Mouse (Mus musculus): Measurements from ENCODE around the gene Il12rb1.

Il12rb1 gene

DNA sequence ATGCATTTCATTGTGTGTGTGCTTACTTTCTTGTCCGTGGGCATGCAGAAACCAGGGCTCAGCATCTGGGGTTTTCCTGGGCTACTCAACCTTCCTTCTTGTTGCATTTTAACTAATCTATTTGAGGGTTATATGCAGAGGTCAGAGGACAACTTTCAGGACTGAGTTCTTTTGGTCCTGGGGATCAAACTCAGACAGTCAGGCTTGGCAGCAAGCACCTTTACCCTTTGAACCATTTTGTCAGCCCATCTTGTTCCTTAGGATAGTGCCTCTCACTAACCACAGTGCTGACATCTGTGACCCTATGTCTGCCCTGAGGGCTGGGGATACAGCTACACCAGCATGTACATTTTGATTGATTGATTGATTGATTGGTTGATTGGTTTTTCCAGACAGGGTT is 19.5 kb downstream of the Il12rb1 start:
- WGBS, result 98% methylated on average over 1 of the region's 1 CpGs

DNA sequence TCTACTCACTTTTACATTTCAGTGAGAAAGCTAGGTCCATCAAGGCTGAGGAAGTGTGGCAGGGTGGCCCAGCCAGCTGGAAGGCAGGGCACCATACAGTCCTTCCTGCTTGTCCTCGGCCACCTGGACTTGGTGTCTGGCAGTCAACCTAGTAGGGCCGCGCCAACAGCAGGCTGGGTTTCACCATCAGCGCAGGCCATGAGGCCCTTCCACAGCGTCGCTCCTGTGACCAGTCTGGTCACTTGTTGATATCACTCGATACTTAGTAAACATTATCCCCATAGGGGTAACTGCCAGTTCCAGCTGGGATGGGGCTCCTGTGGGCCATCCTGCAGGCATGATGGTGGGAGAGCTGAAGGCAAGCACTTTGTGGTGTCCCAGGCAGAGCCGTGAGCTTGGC is 23.3 kb downstream of the Il12rb1 start:
- 95% methylated on average over 8 of the region's 8 CpGs for WGBS

DNA sequence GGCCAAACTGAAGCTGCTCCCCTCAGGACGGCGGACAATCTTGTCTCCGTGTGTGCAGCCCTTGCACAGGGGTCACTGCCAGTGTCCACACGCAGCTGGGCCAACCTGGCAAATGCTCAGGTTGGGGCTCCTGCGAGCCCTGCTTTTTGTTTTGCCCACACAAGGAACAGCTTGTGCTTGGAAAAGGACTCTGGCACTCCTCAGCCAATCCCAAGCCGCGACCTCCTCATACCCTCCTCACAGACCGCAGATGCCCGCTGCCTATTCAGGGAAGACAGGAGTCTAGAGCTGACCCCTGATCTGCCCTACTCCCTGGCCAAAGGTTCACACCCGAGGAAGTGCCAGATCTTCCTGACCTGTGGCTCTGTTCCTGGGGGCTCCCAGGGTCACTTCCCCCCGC is 24.1 kb downstream of the Il12rb1 start:
- 61% methylated on average over 11 of the region's 11 CpGs for WGBS

DNA sequence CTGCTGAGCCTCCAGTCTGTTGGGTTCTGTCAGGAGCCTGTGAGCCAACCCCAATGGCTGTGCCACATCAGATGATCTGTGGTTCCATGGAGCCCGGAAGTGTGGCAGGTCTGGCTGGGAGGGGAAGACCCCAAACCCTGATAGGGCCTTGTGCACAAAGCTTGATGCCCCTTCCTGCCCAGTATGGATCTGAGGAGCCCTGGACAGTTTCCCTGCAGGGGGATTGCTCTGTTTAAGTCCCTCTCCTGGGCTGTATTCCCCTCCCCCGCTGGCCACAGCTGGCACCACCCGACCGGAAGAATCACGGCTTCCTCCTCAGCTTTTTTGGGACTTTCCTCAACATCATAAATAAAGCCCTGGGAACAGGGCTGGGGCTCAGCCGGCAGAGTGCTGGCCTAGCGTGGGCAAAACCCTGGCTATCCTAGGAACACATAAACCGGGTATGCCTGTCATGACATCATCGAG is 24.8 kb downstream of the Il12rb1 start:
- 36% methylated on average over 9 of the region's 9 CpGs for WGBS

- 66% methylated on average over 15 of the region's 15 CpGs for WGBS
Observed at GRCm38 (mm10) chr8:70833520-70833919, 25.3 kb downstream of the Il12rb1 start.

- 91% methylated on average over 3 of the region's 3 CpGs for WGBS
Observed at GRCm38 (mm10) chr8:70834071-70834470, 25.8 kb downstream of the Il12rb1 start.

DNA sequence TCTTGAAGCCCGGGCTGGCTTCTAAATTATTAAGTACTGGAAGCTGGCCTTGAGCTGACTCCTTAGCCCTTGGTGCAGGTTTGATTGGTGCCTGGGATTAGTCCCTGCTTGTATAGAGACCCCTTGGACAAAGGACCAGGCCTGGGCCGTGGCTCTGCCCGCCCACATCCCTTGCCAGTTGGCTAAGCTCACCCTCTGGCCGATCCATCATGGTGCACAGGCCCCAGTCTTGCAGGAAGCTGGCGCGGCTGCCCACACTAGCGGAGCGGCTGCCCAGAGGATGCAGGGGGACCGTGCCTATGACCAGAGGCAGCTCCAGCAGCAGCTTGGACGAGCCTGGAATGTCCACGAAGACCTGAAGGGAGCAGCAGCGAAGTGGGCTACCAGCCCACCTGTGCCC is 28.4 kb downstream of the Il12rb1 start:
- WGBS, result 79% methylated on average over 12 of the region's 12 CpGs

DNA sequence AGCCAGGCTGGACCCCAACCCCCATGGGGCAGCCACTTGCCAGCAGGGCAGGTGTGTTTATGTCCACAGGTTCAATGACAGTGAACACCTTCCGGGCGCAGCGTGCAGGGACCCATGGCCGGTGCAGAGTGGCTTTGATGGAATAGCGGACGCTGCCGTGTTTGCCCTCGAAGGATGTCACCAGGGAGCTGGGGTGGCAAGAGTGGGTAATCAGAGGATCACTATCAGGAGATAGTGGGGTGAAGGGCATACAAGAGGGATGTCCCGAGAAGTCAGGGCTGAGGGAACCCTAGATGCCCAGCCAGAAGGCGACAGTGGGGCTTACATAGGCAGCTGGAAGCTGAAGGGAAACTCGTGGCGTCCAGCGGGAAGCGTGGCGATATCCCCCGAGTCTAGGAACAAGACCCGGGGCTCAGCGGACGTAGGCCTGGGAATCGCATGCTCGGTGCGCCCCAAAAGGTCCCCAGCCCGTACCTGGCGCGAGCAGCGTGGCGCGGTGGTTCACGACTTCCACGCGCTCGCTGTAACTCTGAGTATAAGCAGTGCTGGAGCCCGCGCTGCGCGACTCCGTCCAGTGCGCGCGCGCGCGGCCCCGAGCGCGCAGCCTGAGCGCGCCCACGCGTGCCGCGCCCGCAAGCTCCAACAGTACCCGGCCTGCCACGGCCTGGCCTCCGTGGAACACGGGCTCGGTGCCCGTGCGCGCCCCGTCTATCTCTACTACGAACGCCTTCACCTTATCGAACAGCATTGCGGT is 30.6 kb downstream of the Il12rb1 start:
- WGBS, result 2% methylated on average over 66 of the region's 66 CpGs

DNA sequence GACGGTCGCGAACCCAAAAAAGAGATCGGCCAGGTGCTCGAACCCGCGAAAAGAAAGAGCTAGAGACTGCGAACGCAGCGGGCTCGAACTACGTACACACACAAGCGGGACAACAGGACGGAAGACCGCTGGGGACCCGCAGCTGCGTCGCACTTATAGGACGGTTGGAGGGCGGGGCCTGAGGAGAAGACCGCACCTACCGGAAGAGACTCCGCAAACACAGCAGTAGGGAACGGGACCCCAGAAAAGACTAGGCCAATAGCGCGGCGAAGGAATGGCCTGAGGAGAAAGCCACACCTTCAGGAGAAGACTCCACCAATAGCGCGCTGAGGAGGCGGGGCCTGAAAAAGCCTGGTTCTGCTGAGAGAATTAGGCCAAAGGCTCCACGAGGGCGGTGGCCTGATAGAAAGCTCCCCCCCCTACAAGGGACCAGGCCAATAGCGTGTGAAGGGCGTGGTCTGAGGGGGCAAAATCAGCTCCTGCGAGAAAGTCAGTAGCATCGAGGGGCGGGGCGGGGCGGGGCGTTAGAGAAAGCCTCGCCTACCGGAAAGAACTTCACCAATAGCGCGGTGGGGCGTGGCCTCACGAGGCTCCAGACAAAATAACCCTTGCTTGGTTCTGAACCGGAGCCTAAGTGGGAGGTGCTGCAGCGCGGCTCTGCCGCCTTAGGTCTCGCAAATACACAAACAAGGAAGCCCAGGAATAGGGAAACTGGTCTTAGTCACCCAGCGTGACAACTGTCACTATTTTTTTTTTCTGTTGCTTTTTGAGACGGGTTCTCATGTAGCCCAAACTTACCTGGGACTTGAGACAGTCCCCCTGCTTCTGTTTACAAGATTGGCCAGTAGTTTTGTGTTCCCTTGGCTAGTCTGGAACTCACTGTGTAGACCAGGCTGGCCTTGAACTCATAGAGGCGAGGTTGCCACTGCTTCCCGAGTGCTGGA is 31.4 kb downstream of the Il12rb1 start, which contains the start of gene Arrdc2:
Gene Arrdc2, minus strand, starts transcription at position 313 of the 944 bp plus-strand sequence.
- 2% methylated on average over 55 of the region's 55 CpGs for WGBS

DNA sequence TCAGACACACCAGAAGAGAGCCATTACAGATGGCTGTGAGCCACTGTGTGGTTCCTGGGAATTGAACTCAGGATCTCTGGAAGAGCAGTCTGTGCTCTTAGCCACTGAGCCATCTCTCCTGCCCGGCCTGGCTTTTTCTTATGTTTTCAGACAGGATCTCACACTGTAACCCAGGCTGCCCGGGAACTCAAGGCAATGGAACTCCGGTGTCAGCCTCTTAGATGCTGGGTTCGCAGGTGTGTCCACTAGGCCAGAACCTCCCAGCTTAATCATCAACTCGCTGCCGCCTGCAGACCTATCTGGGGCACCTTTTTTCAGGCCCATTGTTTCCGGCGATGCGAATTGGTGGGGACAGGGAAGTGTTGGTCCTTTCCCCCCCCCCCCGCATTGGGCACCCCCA is 32.3 kb downstream of the Il12rb1 start:
- WGBS, result 47% methylated on average over 10 of the region's 10 CpGs

- 38% methylated on average over 22 of the region's 22 CpGs for WGBS
Observed at GRCm38 (mm10) chr8:70841147-70842072, 33.2 kb downstream of the Il12rb1 start.

DNA sequence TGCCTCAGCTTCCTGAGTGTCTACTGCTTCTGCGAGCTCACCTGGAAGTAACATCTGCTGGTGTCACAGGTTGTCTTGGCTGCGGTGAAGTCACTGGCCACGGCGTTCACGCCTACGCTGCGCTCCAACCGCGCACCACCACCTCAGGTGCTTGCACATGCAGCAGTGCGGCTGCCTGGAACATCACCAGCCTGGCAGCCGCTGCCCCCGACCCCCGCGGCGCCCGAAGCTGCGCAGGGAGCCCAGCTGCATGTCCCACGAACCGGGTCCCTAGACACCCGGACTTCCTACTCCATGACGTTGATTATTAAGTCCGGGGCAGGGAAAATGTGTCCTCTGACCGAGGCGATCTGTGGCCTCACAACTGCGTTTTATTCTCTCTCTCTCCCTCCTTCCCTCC is 34.2 kb downstream of the Il12rb1 start:
- 79% methylated on average over 25 of the region's 25 CpGs for WGBS

DNA sequence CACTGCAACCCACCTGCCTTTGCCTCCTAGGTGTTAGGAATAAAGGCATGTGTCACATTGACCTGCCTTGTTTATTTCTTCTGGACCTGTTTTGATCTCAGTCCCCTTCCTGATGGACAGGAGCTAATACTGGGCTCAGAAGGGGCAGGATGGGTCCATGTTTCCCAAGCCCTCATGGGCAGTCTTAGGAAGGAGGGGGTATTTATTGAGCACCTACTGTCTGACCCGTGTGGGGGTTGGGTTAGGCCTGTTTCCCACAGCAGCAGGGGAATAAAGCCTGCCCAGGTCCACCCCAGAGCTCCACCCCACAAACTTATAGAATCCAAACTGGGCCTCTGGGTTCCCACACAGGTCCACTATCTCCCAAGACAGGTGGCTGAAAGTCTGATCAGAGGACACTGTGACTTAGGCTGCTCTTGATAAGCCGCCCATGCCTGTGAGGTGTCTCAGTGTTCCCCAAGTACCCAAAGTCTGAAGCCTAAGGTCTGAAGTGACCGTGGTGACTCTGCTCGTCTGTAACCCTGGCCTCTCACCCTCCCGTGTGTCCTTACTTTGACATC is 35.0 kb downstream of the Il12rb1 start:
- WGBS, result 88% methylated on average over 5 of the region's 5 CpGs

- WGBS, result 90% methylated on average over 8 of the region's 8 CpGs
Observed at GRCm38 (mm10) chr8:70843941-70844340, 35.7 kb downstream of the Il12rb1 start.

- WGBS, result 14% methylated on average over 6 of the region's 6 CpGs
Observed at GRCm38 (mm10) chr8:70844523-70844922, 36.3 kb downstream of the Il12rb1 start.

DNA sequence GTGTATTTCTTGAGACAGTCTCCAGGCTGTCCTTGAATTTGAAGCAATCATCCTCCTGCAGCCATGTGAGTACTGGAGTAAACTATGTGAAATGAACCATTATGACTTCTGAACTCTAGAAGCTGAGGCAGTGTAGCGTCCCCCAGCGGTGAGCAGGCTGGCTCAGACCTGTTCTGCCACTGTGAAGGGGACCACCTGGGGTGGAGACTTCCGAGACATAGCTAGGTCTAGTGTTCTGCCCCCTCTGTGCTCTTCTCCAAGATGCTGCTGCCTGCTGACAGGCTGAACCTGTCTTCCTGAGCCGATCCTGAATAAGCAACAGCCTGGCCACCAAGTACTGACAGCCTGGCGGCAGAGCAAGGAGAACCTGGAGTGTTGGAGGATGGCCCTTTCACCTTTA is 36.9 kb downstream of the Il12rb1 start:
- 54% methylated on average over 5 of the region's 5 CpGs for WGBS

DNA sequence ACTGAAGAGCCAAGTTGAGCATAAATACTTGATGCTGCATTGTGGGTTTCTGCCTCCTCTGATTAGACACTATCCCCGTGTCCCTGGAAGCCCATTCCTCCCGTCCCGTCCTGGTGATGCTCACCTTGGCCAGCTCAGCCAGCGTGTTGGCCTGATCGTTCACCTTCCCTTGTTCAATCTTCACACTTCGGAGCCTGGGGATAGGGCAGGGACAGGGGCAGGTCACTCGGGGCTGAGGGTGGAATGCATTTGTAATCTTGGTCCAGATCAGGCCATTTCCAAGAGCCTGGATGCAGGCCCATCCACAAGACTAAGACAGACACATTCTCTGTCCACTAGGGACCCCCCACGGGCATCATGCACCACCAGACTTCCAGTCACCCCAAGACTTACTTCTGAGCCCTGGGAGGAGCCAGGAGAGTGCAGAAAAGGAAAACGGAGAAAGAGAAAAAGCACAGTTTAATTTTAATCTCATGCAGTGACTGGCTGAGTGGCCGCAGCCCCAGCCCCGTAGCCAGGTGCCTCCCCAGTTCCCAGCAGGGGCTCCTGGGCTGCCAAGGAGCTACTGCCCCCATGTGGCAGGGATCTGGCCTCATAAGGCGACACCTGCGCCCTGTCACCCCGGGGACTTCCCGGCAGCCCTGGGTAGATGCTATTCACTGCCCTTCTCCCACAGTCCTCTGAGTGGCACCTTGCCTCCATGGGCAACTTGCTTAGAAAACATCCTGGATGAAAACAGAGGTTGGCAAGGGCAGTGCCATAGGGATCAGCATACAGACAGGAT is 38.3 kb downstream of the Il12rb1 start:
- WGBS, result 59% methylated on average over 15 of the region's 15 CpGs

GRCm38 (mm10) chr8:70849333-70849990 is 41.2 kb downstream of the Il12rb1 start:
- WGBS, result 85% methylated on average over 3 of the region's 3 CpGs

DNA sequence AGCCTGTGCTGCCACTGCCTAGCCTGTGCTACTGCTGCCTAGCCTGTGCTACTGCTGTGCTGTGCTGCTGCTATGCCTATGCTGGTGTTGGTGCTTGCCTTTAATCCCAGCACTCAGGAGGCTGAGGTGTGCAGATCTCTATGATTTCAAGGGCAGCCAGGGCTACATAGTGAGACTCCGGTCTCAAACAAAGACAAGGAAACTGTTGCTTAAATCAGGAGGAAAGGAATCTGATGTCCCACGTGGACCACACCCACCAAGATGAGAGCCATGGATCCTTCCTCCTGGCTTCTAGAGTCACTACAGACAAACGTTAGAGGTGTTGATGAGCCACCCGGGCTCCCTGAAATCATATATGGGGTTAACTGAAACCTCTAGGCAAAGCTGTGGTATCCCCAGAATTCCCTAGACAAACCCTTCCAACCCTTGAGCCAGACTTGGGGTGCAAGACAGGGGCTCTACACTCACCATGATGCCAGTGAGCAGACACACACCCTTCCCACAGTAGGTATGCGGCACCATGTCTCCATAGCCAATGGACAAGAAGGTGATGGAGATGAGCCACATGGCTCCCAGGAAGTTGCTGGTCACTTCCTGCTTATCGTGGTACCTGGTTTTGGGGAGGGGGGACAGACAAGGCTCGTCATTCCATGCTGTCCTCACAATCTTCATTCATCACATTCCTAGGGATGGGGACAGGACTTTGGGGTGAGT is 42.0 kb downstream of the Il12rb1 start:
- 85% methylated on average over 7 of the region's 7 CpGs for WGBS

Data from cerebral cortex, adult 2 months (tissue).